Mouse (Mus musculus): Measurements from ENCODE around the gene Pnma3.
A peak's percentile ranks its signal among the peaks of the same experiment; 100 is the strongest.
"Not testable (repeated sequence)": the region's sequence is repeated elsewhere in the genome, so short reads cannot be mapped to it uniquely, and the experiment has no call there.

Gene Pnma3

GRCm38 (mm10) chrX:73064415-73064793 lies at the start of gene Pnma3:
TSS of gene Pnma3 (plus strand) at chrX:73064787.
- DNase-seq (ENCODE audit: low read depth): no peak

DNA sequence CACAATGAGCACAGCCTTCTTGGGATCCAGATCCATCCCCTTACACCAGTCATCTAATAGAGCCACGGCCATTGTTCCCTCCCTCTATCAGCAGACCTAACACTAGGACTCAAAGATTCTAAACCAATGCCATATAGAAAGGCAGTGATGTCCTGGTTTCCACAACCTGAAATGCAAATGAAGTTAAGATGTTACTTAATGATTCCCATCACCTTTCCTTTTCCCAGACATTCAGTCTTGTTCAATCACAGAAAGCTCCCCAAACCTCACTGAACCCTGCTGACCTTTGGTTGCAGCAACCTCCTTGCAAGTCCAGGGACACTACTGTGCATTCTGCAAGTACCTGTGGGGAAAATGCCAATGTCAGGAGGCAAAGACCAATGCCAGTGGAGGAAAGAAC lies 27.6 kb upstream of the Pnma3 start, which contains the start of gene Pnma5:
Gene Pnma5 (minus strand): TSS at position 101 of the 400 bp plus-strand sequence.
- DNase-seq (ENCODE audit: low read depth): no peak

- DNase-seq (ENCODE audit: low read depth): no peak
Measured at GRCm38 (mm10) chrX:73038831-73039230, 25.8 kb upstream of the Pnma3 start.

DNA sequence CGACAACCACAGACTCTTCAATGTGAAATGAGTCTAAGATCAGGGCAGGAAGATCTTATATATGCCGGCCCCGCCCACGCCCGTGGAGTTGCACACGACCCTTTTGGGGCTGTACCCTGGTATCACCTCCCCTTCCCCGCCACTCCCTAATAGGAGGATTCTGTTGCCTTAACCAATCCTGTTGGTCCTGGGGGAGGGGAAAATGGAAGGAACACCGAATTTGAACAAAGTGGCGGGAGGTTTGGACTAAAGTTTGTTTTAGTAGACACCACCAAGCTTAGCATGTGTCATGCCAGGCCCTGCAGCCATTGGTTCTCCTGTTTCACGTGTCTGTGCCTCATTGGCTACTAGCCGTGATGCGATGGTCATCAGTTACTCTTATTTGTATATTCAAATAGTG lies 24.9 kb upstream of the Pnma3 start:
- DNase-seq (ENCODE audit: low read depth): no peak

- peak; percentile 71 for DNase-seq (ENCODE audit: low read depth)
Measured at GRCm38 (mm10) chrX:73053860-73054563, 10.6 kb upstream of the Pnma3 start.

DNA sequence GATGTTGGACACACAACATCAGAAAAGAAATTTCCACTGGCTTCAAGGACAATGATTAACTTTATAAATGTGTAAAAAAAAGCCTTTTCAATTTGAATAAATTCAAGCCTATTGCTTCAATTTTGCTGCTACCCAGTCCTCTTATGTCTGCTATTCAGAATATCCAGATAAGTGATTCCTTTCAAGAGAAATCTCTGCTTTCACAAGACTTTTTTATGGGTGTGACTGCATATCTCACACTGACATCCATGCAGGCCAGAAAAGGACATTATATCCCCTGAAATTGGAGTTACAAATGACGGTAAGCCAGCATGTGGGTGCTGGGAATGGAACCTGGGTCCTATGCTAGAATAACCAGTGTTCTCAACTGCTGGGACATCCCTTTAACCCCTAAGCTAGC lies 3.1 kb upstream of the Pnma3 start:
- no peak for DNase-seq (ENCODE audit: low read depth)

- no peak for DNase-seq (ENCODE audit: low read depth)
Measured at GRCm38 (mm10) chrX:73062323-73062722, 2.3 kb upstream of the Pnma3 start.

- no peak for DNase-seq (ENCODE audit: low read depth)
Measured at GRCm38 (mm10) chrX:73063512-73064414, 824 bp upstream of the Pnma3 start.

- not testable (repeated sequence) for DNase-seq (ENCODE audit: low read depth)
Measured at GRCm38 (mm10) chrX:73066765-73067312, 2.3 kb downstream of the Pnma3 start.

DNA sequence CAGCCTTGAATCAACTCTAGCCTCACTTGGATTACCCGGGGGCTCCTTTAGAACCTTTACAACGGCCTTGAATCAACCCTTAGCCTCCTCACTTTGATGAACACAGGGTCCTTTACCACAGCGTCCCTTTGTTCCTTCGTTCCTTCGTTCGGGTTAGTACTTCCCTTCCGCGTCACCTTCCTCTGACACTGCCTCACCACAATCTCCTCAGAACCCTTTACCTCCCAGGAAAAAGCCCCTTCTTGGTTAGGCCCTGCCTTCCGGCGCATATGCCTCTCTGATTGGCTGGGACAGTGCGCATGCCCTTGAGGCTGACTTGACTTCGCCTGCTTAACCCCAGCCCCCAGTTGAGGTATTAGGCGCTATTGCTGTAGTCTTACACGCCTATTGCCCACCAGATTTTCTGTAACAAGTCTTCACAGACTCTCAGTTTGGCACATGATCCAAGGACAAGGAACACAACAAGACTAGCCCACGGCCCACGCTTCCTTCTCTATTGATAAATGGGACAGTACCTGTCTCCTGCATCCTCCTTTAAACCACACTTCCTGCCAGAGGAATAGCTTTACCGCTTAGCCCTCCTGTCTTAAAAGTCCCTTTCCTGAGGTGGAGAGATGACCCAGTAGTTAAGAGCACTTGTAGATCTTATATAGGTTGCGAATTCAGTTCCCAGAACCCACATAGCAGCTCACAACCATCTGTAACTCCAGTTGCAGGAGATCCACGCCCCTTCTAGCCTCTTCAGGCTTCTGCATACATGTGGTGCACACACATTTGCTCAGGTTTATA lies 17.9 kb downstream of the Pnma3 start, which contains the start of gene Xlr4a:
Gene Xlr4a (minus strand): TSS at position 212 of the 789 bp plus-strand sequence.
- not testable (repeated sequence) for DNase-seq (ENCODE audit: low read depth)

DNA sequence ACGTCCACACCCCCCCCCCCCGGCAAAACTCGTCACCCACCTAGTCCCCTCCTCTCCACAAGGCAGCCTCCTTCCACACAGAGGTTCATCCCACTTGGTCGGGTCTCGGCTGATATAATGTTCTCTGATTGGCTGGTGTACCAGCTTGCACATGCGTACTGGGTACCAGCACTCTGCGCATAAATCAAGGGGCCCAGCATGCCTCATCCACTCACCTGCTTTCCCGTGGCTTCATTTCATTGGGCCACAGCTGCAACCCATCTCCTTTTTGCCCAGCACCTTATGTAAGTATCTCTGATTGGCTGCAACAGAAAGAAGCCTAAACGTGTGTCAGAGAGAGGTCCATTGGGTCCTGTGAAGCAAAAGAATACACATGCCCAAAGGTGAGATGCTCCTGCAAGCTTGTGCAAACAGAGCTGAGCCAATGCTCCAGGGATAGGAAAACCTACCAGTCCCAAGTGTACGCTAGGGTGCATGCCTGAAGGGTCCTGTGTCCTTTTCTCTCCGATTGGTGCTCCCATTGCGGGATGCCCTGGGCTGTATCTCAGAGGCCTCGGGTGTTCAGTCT lies 32.4 kb downstream of the Pnma3 start, which contains the start of gene Xlr3a:
Gene Xlr3a (minus strand): TSS at position 155 of the 568 bp plus-strand sequence.
- not testable (repeated sequence) for DNase-seq (ENCODE audit: low read depth)

- not testable (repeated sequence) for DNase-seq (ENCODE audit: low read depth)
Measured at GRCm38 (mm10) chrX:73116747-73117146, 52.2 kb downstream of the Pnma3 start, which contains the start of gene Gm14685. TSS of gene Gm14685 (plus strand) at chrX:73117047.

Data from c-Kit-positive CD71-positive TER-119-negative erythroid progenitor cells, embryonic 14.5 days (primary cell).